ENCODE assay signal across 8 mouse cellular contexts in genomic region chr17:26938731-26939130, GRCm38 (mm10). TPM values are rescaled to one million over a fixed set of nuclear protein-coding genes. Genes with fewer than 3 reads are reported as not detected.
DNase-seq lines count a peak whose midpoint lies in the region; ATAC-seq and TF ChIP-seq lines count a peak whose summit lies in the region.

No protein-coding gene starts in this region.

- peak overlapping the region; percentile 92 for H3K27ac ChIP-seq in heart, adult 2 months
- H3K27ac ChIP-seq in ES-E14 (ENCODE audit: insufficient read depth, low read depth, low read length, poor library complexity, severe bottlenecking): peak overlapping the region; percentile 61; the same call in 1 of the 2 replicates
- H3K27ac ChIP-seq in limb, embryonic 13.5 days: peak overlapping the region; percentile 88
- peak overlapping the region; percentile 97 for H3K27ac ChIP-seq in neural tube, embryonic 13.5 days (replicated peaks)

- WGBS in heart, adult 2 months: under 1% methylated on average over 22 of the region's 22 CpGs
- WGBS in limb, embryonic 13.5 days: under 1% methylated on average over 22 of the region's 22 CpGs
- WGBS in neural tube, embryonic 13.5 days: under 1% methylated on average over 22 of the region's 22 CpGs

- H3K9me3 ChIP-seq in ES-E14 (ENCODE audit: control insufficient read depth, insufficient read depth, low read depth, low read length): no peaks in the 10 kb centered on the region
- no peaks in the 10 kb centered on the region for H3K9me3 ChIP-seq in limb, embryonic 13.5 days
- no peaks in the 10 kb centered on the region for H3K9me3 ChIP-seq in neural tube, embryonic 13.5 days

- no peaks in the 10 kb centered on the region for H3K79me2 ChIP-seq in heart, adult 2 months (replicated peaks; ENCODE audit: control insufficient read depth, insufficient read depth, low read length)

- no peak for TF ChIP-seq EP300 in heart, adult 2 months (IDR thresholded peaks at IDR 0.05; ENCODE audit: insufficient read depth, low read depth, low read length)

- H3K36me3 ChIP-seq in heart, adult 2 months (ENCODE audit: control insufficient read depth, insufficient read depth, low read length): no peaks in the 10 kb centered on the region; the same call in 1 of the 2 replicates
- H3K36me3 ChIP-seq in ES-E14 (ENCODE audit: control insufficient read depth, insufficient read depth, low read length, poor library complexity, severe bottlenecking): peaks cover 34% of the 10 kb centered on the region; the same call in 1 of the 2 replicates
- H3K36me3 ChIP-seq in limb, embryonic 13.5 days: peaks cover 35% of the 10 kb centered on the region
- H3K36me3 ChIP-seq in neural tube, embryonic 13.5 days: peaks cover 31% of the 10 kb centered on the region

- H3K4me2 ChIP-seq in limb, embryonic 13.5 days (replicated peaks): peak overlapping the region; percentile 99
- H3K4me2 ChIP-seq in neural tube, embryonic 13.5 days: peak overlapping the region; percentile 83

- in situ Hi-C loops in ES-E14 (cut with MboI; ENCODE audit: low sequenced_read_pairs in 2 of 2, unreplicated experiment in 2 of 2): no loop called here

- peak; percentile 13; the same call in 1 of the 2 replicates for ATAC-seq in erythroid progenitor cell, adult 5-6 weeks (replicated peaks; ENCODE audit: low FRiP score, poor library complexity, severe bottlenecking)
- ATAC-seq in limb, embryonic 13.5 days (ENCODE audit: low FRiP score, low read depth): no peak
- peak; percentile 0; the same call in 1 of the 2 replicates for ATAC-seq in neural tube, embryonic 13.5 days (ENCODE audit: low read depth)
- no peak for ATAC-seq in monocyte, adult 5-6 weeks (replicated peaks; ENCODE audit: insufficient number of reproducible peaks, low FRiP score, low TSS enrichment, poor library complexity, severe bottlenecking)

- no peak for DNase-seq in heart, adult 2 months
- no peak for DNase-seq in heart, postnatal 10 days
- DNase-seq in ES-E14 (ENCODE audit: low read depth, low spot score): no peak
- no peak for DNase-seq in spleen, adult 12 weeks (ENCODE audit: low spot score)

- intact Hi-C loops in heart, adult 2 months (cut with DNase I): loop anchor here (2.0 kb wide), 1 partner anchor 34 kb away; the partner anchor contains the start of gene Zbtb9
- intact Hi-C loops in heart, postnatal 10 days (cut with DNase I): no loop called here

- H3K9ac ChIP-seq in heart, adult 2 months (ENCODE audit: low read depth, low read length): peak overlapping the region; percentile 67
- peak overlapping the region; percentile 64 for H3K9ac ChIP-seq in ES-E14 (ENCODE audit: insufficient read depth, low read depth, low read length, poor library complexity, severe bottlenecking)
- H3K9ac ChIP-seq in limb, embryonic 13.5 days: peak overlapping the region; percentile 87
- peak overlapping the region; percentile 75 for H3K9ac ChIP-seq in neural tube, embryonic 13.5 days

- no peak for TF ChIP-seq POLR2A in heart, adult 2 months (IDR thresholded peaks at IDR 0.05; ENCODE audit: insufficient read depth, low read depth, low read length)

- TF ChIP-seq CTCF in heart, adult 2 months (IDR thresholded peaks at IDR 0.05): no peak

- H3K4me3 ChIP-seq in heart, adult 2 months: peak overlapping the region; percentile 69
- peak overlapping the region; percentile 74 to 75 for H3K4me3 ChIP-seq in ES-E14 (ENCODE audit: insufficient read depth in 1 of 2, low read depth in 1 of 2, low read length in 2 of 2, poor library complexity in 1 of 2, severe bottlenecking in 1 of 2)
- peak overlapping the region; percentile 67 for H3K4me3 ChIP-seq in limb, embryonic 13.5 days
- peak overlapping the region; percentile 66 for H3K4me3 ChIP-seq in neural tube, embryonic 13.5 days

- no peaks in the 10 kb centered on the region for H3K27me3 ChIP-seq in heart, adult 2 months (ENCODE audit: control insufficient read depth, insufficient read depth, low read length)
- H3K27me3 ChIP-seq in limb, embryonic 13.5 days: no peaks in the 10 kb centered on the region
- no peaks in the 10 kb centered on the region for H3K27me3 ChIP-seq in neural tube, embryonic 13.5 days

- H3K4me1 ChIP-seq in heart, adult 2 months (ENCODE audit: control insufficient read depth, insufficient read depth, low read length): peaks cover 5% of the 10 kb centered on the region
- H3K4me1 ChIP-seq in ES-E14 (ENCODE audit: control insufficient read depth in 2 of 2, insufficient read depth in 2 of 2, low read length in 2 of 2, poor library complexity in 1 of 2): peaks cover 2 to 11% of the 10 kb centered on the region in 2 experiments; a peak in 3 of 4 replicates
- peaks cover 49% of the 10 kb centered on the region for H3K4me1 ChIP-seq in limb, embryonic 13.5 days
- H3K4me1 ChIP-seq in neural tube, embryonic 13.5 days (replicated peaks): peaks cover 66% of the 10 kb centered on the region

TF ChIP-seq in ES-E14, 5 proteins besides CTCF, POLR2A, EP300 and RAD21:
- TF ChIP-seq HCFC1 (IDR thresholded peaks at IDR 0.05; ENCODE audit: borderline replicate concordance, insufficient read depth, low read length): no peak
- no peak for TF ChIP-seq MAFK (IDR thresholded peaks at IDR 0.05; ENCODE audit: insufficient read depth, low read depth, low read length)
- no peak for TF ChIP-seq ZC3H11A (IDR thresholded peaks at IDR 0.05; ENCODE audit: borderline replicate concordance, low read depth, low read length)
- no peak for TF ChIP-seq CHD2 (IDR thresholded peaks at IDR 0.05; ENCODE audit: low read depth, low read length)
- no peak for TF ChIP-seq ZNF384 (IDR thresholded peaks at IDR 0.05; ENCODE audit: low read depth, low read length)

RNA-seq across cellular contexts. Expression of gene Cuta, which starts 0.6 kb away (rescaled TPM):
- total RNA-seq in heart, adult 2 months (2021): 10 to 100 TPM; 78.6 to 94.2 TPM
- 85.1 and 96.6 TPM in 2 replicates for polyA plus RNA-seq in heart, adult 2 months (2012; rRNA removed)
- 100 to 1,000 TPM; 102 to 105 TPM for total RNA-seq in heart, postnatal 10 days (2021)
- total RNA-seq in ES-E14 (2012; rRNA removed): 43.0 and 60.0 TPM in 2 replicates
- total RNA-seq in erythroid progenitor cell, adult 5-6 weeks (2015; ENCODE audit: low replicate concordance): 54.9 and 88.3 TPM in 2 replicates
- total RNA-seq in erythroid progenitor cell, adult 5-6 weeks (2017; ENCODE audit: low replicate concordance): 8.2 and 9.3 TPM in 2 replicates
- 170 and 176 TPM in 2 replicates for polyA plus RNA-seq in limb, embryonic 13.5 days (2015; fragmentation: Nextera tagmentation; extraction: Ambion mirVana)
- 141 and 147 TPM in 2 replicates for polyA plus RNA-seq in neural tube, embryonic 13.5 days (2015; fragmentation: Nextera tagmentation; extraction: Ambion mirVana)
- 22.8 to 35.9 TPM (median 25.9 TPM) in 3 replicates for total RNA-seq in monocyte, adult 5-6 weeks (2017)

RNA-seq across cellular contexts. Expression of gene Syngap1, which starts 2.3 kb away (rescaled TPM):
- 1 to 10 TPM; 4.1 to 4.2 TPM for total RNA-seq in heart, adult 2 months (2021)
- 6.7 and 9.0 TPM in 2 replicates for polyA plus RNA-seq in heart, adult 2 months (2012; rRNA removed)
- total RNA-seq in heart, postnatal 10 days (2021): 10 to 100 TPM in 1 of 2 experiments, 1 to 10 TPM in 1; 9.3 to 10.8 TPM
- total RNA-seq in ES-E14 (2012; rRNA removed): 6.6 and 10.3 TPM in 2 replicates
- total RNA-seq in erythroid progenitor cell, adult 5-6 weeks (2015; ENCODE audit: low replicate concordance): 3.8 and 4.3 TPM in 2 replicates
- 11.7 and 14.4 TPM in 2 replicates for total RNA-seq in erythroid progenitor cell, adult 5-6 weeks (2017; ENCODE audit: low replicate concordance)
- 3.6 and 4.4 TPM in 2 replicates for polyA plus RNA-seq in limb, embryonic 13.5 days (2015; fragmentation: Nextera tagmentation; extraction: Ambion mirVana)
- polyA plus RNA-seq in neural tube, embryonic 13.5 days (2015; fragmentation: Nextera tagmentation; extraction: Ambion mirVana): 4.1 and 4.9 TPM in 2 replicates
- 0.76 to 3.9 TPM (median 0.96 TPM) in 3 replicates for total RNA-seq in monocyte, adult 5-6 weeks (2017)

RNA-seq across cellular contexts. Expression of gene Phf1, which starts 5.9 kb away (rescaled TPM):
- total RNA-seq in heart, adult 2 months (2021): 10 to 100 TPM; 17.8 to 18.1 TPM
- polyA plus RNA-seq in heart, adult 2 months (2012; rRNA removed): 35.3 and 36.8 TPM in 2 replicates
- 10 to 100 TPM; 10.1 to 12.4 TPM for total RNA-seq in heart, postnatal 10 days (2021)
- 9.4 and 13.3 TPM in 2 replicates for total RNA-seq in ES-E14 (2012; rRNA removed)
- total RNA-seq in erythroid progenitor cell, adult 5-6 weeks (2015; ENCODE audit: low replicate concordance): 23.1 and 29.6 TPM in 2 replicates
- 19.4 and 34.5 TPM in 2 replicates for total RNA-seq in erythroid progenitor cell, adult 5-6 weeks (2017; ENCODE audit: low replicate concordance)
- 15.0 and 15.6 TPM in 2 replicates for polyA plus RNA-seq in limb, embryonic 13.5 days (2015; fragmentation: Nextera tagmentation; extraction: Ambion mirVana)
- polyA plus RNA-seq in neural tube, embryonic 13.5 days (2015; fragmentation: Nextera tagmentation; extraction: Ambion mirVana): 17.3 and 19.1 TPM in 2 replicates
- total RNA-seq in monocyte, adult 5-6 weeks (2017): 26.2 to 57.6 TPM (median 30.0 TPM) in 3 replicates

RNA-seq across cellular contexts. Expression of gene Kifc5b, which starts 21.8 kb away (rescaled TPM):
- total RNA-seq in heart, adult 2 months (2021): under 1 TPM; 0.26 to 0.36 TPM
- polyA plus RNA-seq in heart, adult 2 months (2012; rRNA removed): 0.62 and 0.79 TPM in 2 replicates
- 1 to 10 TPM; 3.9 to 4.1 TPM for total RNA-seq in heart, postnatal 10 days (2021)
- total RNA-seq in ES-E14 (2012; rRNA removed): 52.5 and 83.4 TPM in 2 replicates
- 34.8 and 41.4 TPM in 2 replicates for total RNA-seq in erythroid progenitor cell, adult 5-6 weeks (2015; ENCODE audit: low replicate concordance)
- total RNA-seq in erythroid progenitor cell, adult 5-6 weeks (2017; ENCODE audit: low replicate concordance): 197 and 257 TPM in 2 replicates
- polyA plus RNA-seq in limb, embryonic 13.5 days (2015; fragmentation: Nextera tagmentation; extraction: Ambion mirVana): 9.0 and 9.6 TPM in 2 replicates
- polyA plus RNA-seq in neural tube, embryonic 13.5 days (2015; fragmentation: Nextera tagmentation; extraction: Ambion mirVana): 2.5 and 3.2 TPM in 2 replicates
- total RNA-seq in monocyte, adult 5-6 weeks (2017): 1.5 to 3.2 TPM (median 2.3 TPM) in 3 replicates

RNA-seq across cellular contexts. Expression of gene Zbtb9, which starts 34.2 kb away (rescaled TPM):
- total RNA-seq in heart, adult 2 months (2021): 1 to 10 TPM; 1.5 to 3.5 TPM
- polyA plus RNA-seq in heart, adult 2 months (2012; rRNA removed): 2.4 and 2.8 TPM in 2 replicates
- 1 to 10 TPM; 2.7 to 4.9 TPM for total RNA-seq in heart, postnatal 10 days (2021)
- total RNA-seq in ES-E14 (2012; rRNA removed): 6.7 and 8.2 TPM in 2 replicates
- 1.4 TPM in 1 of 2 replicates, not detected in the other for total RNA-seq in erythroid progenitor cell, adult 5-6 weeks (2015; ENCODE audit: low replicate concordance)
- 7.1 and 8.1 TPM in 2 replicates for total RNA-seq in erythroid progenitor cell, adult 5-6 weeks (2017; ENCODE audit: low replicate concordance)
- 15.5 and 16.7 TPM in 2 replicates for polyA plus RNA-seq in limb, embryonic 13.5 days (2015; fragmentation: Nextera tagmentation; extraction: Ambion mirVana)
- 17.8 and 19.8 TPM in 2 replicates for polyA plus RNA-seq in neural tube, embryonic 13.5 days (2015; fragmentation: Nextera tagmentation; extraction: Ambion mirVana)
- total RNA-seq in monocyte, adult 5-6 weeks (2017): 23.5 to 34.2 TPM (median 32.3 TPM) in 3 replicates

Comparison
In these comparisons a context has a peak if more than half of its experiments do, and no peak if none do; other contexts are left out.
1. ATAC-seq: peak in erythroid progenitor cell, adult 5-6 weeks (single experiment) and neural tube, embryonic 13.5 days (single experiment); none in limb, embryonic 13.5 days (single experiment) and monocyte, adult 5-6 weeks (single experiment).
2. Peak in every context shown above with its lines, with median percentiles within 50 percentile points of each other: H3K27ac ChIP-seq, H3K4me3 ChIP-seq and H3K9ac ChIP-seq.